Mouse (Mus musculus) forebrain, embryonic 12.5 days (tissue): Measurements from ENCODE around the gene Eaf2. TPM values are rescaled to one million over a fixed set of nuclear protein-coding genes. Genes with fewer than 3 reads are reported as not detected.

Experiments
- microRNA-seq: library from miRNA; unstranded; fragments of <30 nt; microRNA quantifications from one replicate; pipeline ENCODE4, GENCODE M21; 2017
- polyA plus RNA-seq: library from polyadenylated mRNA; unstranded; fragments of >200 nt; fragmentation: Nextera tagmentation; extraction: Ambion mirVana; gene quantifications from 2 replicates; pipeline ENCODE4 v1.2.1, GENCODE M21; 2016

Eaf2 gene
- polyA plus RNA-seq, 1 experiment from 2014 or later: 0.98 TPM

Small RNAs within 50 kb of the gene (microRNA-seq; reads per million reads assigned to microRNA genes)
- gene Gm22617: not detected

Other genes starting within 250 kb of the Eaf2 start
- 0.68 and 1.3 TPM in 2 replicates for gene Cd86, start 208.9 kb downstream of the Eaf2 start, polyA plus RNA-seq
- gene Ildr1, start 181.0 kb downstream of the Eaf2 start, polyA plus RNA-seq: 0.51 and 1.0 TPM in 2 replicates
- gene Slc15a2, start 90.0 kb downstream of the Eaf2 start, polyA plus RNA-seq: 4.1 and 4.9 TPM in 2 replicates
- 66.3 TPM in 2 replicates for gene Iqcb1, start 46.6 kb downstream of the Eaf2 start, polyA plus RNA-seq
- gene Golgb1, start 137 bp upstream of the Eaf2 start, polyA plus RNA-seq: 74.7 and 91.1 TPM in 2 replicates
- gene Hcls1, start 60.0 kb upstream of the Eaf2 start, polyA plus RNA-seq: 1.0 and 1.7 TPM in 2 replicates
- gene Fbxo40, start 115.5 kb upstream of the Eaf2 start, polyA plus RNA-seq: 0.22 TPM in 1 of 2 replicates, not detected in the other
- gene Polq, start 136.8 kb upstream of the Eaf2 start, polyA plus RNA-seq: 12.9 and 15.5 TPM in 2 replicates